Mouse (Mus musculus) lung, adult 2 months (tissue): ENCODE data around the gene Hsph1. TPM values are rescaled to one million over a fixed set of nuclear protein-coding genes. Genes with fewer than 3 reads are reported as not detected.

ENCODE experiments used
- DNase-seq: peaks from one replicate; pipeline ENCODE4 v3.0.0; 2022
- H3K4me1 ChIP-seq: fragments of 200-500 bp; 2 replicates; pipeline ENCODE4 v1.6.1; 2011; ENCODE audit warnings: low read length; ENCODE audit not compliant: control insufficient read depth, insufficient read depth
- H3K4me3 ChIP-seq: fragments of 200-500 bp; replicated peaks from 2 replicates; pipeline ENCODE3; 2011; ENCODE audit warnings: low read depth, mild to moderate bottlenecking, control low read depth, low read length; ENCODE audit errors: extremely low read depth
- CTCF ChIP-seq: fragments of 200-500 bp; IDR thresholded peaks from 2 replicates; pipeline ENCODE4 v1.5.1; 2011; ENCODE audit warnings: mild to moderate bottlenecking, low read length, control low read depth; ENCODE audit not compliant: insufficient read depth
- POLR2A ChIP-seq: fragments of 200-500 bp; IDR thresholded peaks from 2 replicates; pipeline ENCODE4 v1.6.1; 2011; ENCODE audit warnings: low read depth, mild to moderate bottlenecking, control low read depth, low read length, borderline replicate concordance; ENCODE audit errors: extremely low read depth
- WGBS: fragments of 180-500 bp; shearing (Covaris S2); methylation state at CpG from one replicate; pipeline ENCODE4 v1.1.7; 2018; 5-methylcytosine and 5-hydroxymethylcytosine counted together
- polyA plus RNA-seq: library from polyadenylated mRNA; depleted of rRNA; stranded (reverse); fragments of >200 nt; gene quantifications from 2 replicates; pipeline ENCODE4 v1.2.3, GENCODE M21; 2012

Hsph1 gene
- polyA plus RNA-seq, 1 experiment, result 7.3 TPM

GRCm38 (mm10) chr5:149622152-149622551, 14.0 kb downstream of the Hsph1 start:
- DNase-seq, result no peak
- TF ChIP-seq CTCF, result no peak
- TF ChIP-seq POLR2A, result no peak
- Histone ChIP-seq H3K4me1 (no peaks in the 10 kb centered on the region; the same call in 1 of the 2 replicates), H3K4me3 (no peak overlapping the region)
- WGBS, result 52% methylated on average over 7 of the region's 7 CpGs

GRCm38 (mm10) chr5:149617776-149618425, 18.3 kb downstream of the Hsph1 start:
- WGBS, result 88% methylated on average over 6 of the region's 6 CpGs

GRCm38 (mm10) chr5:149616817-149617216, 19.4 kb downstream of the Hsph1 start:
- WGBS, result 89% methylated on average over 10 of the region's 10 CpGs
- no peak for DNase-seq
- Histone ChIP-seq H3K4me1 (no peaks in the 10 kb centered on the region), H3K4me3 (no peak overlapping the region)
- TF ChIP-seq CTCF, result no peak
- no peak for TF ChIP-seq POLR2A

More at GRCm38 (mm10) chr5:149617776-149618425, 18.3 kb downstream of the Hsph1 start:
- no peaks in the 10 kb centered on the region; the same call in 1 of the 2 replicates for H3K4me1 ChIP-seq
- TF ChIP-seq POLR2A (no peak), CTCF (no peak)
- no peak for DNase-seq
- H3K4me3 ChIP-seq, result no peak overlapping the region

GRCm38 (mm10) chr5:149616138-149616537, 20.0 kb downstream of the Hsph1 start:
- 53% methylated on average over 1 of the region's 1 CpGs for WGBS
- DNase-seq, result no peak

GRCm38 (mm10) chr5:149612740-149613139, 23.4 kb downstream of the Hsph1 start:
- 66% methylated on average over 10 of the region's 10 CpGs for WGBS
- no peak for DNase-seq
- Histone ChIP-seq H3K4me3 (no peak overlapping the region), H3K4me1 (no peaks in the 10 kb centered on the region)
- TF ChIP-seq POLR2A (no peak), CTCF (no peak)

More at GRCm38 (mm10) chr5:149616138-149616537, 20.0 kb downstream of the Hsph1 start:
- no peaks in the 10 kb centered on the region for H3K4me1 ChIP-seq
- no peak overlapping the region for H3K4me3 ChIP-seq
- no peak for TF ChIP-seq POLR2A
- no peak for TF ChIP-seq CTCF

- H3K4me1 ChIP-seq, result no peaks in the 10 kb centered on the region
- TF ChIP-seq POLR2A (no peak), CTCF (no peak)
- 75% methylated on average over 3 of the region's 3 CpGs for WGBS
- DNase-seq, result no peak
- no peak overlapping the region for H3K4me3 ChIP-seq
Observed at GRCm38 (mm10) chr5:149612165-149612518, 24.0 kb downstream of the Hsph1 start.

GRCm38 (mm10) chr5:149611476-149612164, 24.6 kb downstream of the Hsph1 start:
- DNase-seq, result no peak
- TF ChIP-seq POLR2A (no peak), CTCF (no peak)
- WGBS, result 67% methylated on average over 16 of the region's 16 CpGs
- no peaks in the 10 kb centered on the region for H3K4me1 ChIP-seq
- H3K4me3 ChIP-seq, result no peak overlapping the region

GRCm38 (mm10) chr5:149607083-149607720, 29.0 kb downstream of the Hsph1 start:
- 81% methylated on average over 8 of the region's 8 CpGs for WGBS
- TF ChIP-seq POLR2A, result no peak
- no peak for TF ChIP-seq CTCF
- H3K4me3 ChIP-seq, result no peak overlapping the region

GRCm38 (mm10) chr5:149603241-149603640, 32.9 kb downstream of the Hsph1 start:
- no peak for TF ChIP-seq POLR2A
- TF ChIP-seq CTCF, result no peak
- H3K4me1 ChIP-seq, result no peaks in the 10 kb centered on the region
- H3K4me3 ChIP-seq, result no peak overlapping the region
- WGBS, result 53% methylated on average over 3 of the region's 3 CpGs
- DNase-seq, result no peak

More at GRCm38 (mm10) chr5:149607083-149607720, 29.0 kb downstream of the Hsph1 start:
- no peak for DNase-seq
- H3K4me1 ChIP-seq, result no peaks in the 10 kb centered on the region
